18 mouse cellular contexts compared by ENCODE assay signal in genomic region chr8:8779931-8780330, GRCm38 (mm10).
DNase-seq lines count a peak whose midpoint lies in the region; ATAC-seq and TF ChIP-seq lines count a peak whose summit lies in the region.
"Had no signal": no experiment of that assay in that cellular context is flagged by ENCODE, and none has a peak within 500 bp of the region (broad histone marks: within the 10 kb centered on the region; RNA-seq: fewer than 3 reads in every experiment).

No protein-coding gene starts in this region.

- no peak overlapping the region for H3K4me2 ChIP-seq in hindbrain, embryonic 13.5 days
- no peak overlapping the region for H3K4me2 ChIP-seq in hindbrain, embryonic 14.5 days (replicated peaks)
- no peak overlapping the region for H3K4me2 ChIP-seq in embryonic facial prominence, embryonic 13.5 days
- H3K4me2 ChIP-seq in neural tube, embryonic 11.5 days (ENCODE audit: low read depth): no peak overlapping the region
- H3K4me2 ChIP-seq: intestine, embryonic 15.5 days; midbrain, embryonic 13.5 days had no signal

- 47% methylated on average over 15 of the region's 15 CpGs for WGBS in hindbrain, embryonic 13.5 days
- WGBS in hindbrain, embryonic 14.5 days: 39% methylated on average over 15 of the region's 15 CpGs
- WGBS in embryonic facial prominence, embryonic 13.5 days: 41% methylated on average over 15 of the region's 15 CpGs
- 36% methylated on average over 15 of the region's 15 CpGs for WGBS in neural tube, embryonic 11.5 days
- WGBS in cerebellum, adult 2 months: 57% methylated on average over 15 of the region's 15 CpGs

- H3K27ac ChIP-seq in hindbrain, embryonic 13.5 days: no peak overlapping the region
- no peak overlapping the region for H3K27ac ChIP-seq in hindbrain, embryonic 14.5 days
- H3K27ac ChIP-seq in embryonic facial prominence, embryonic 13.5 days: no peak overlapping the region
- H3K27ac ChIP-seq in neural tube, embryonic 11.5 days (ENCODE audit: low read depth, low read length): no peak overlapping the region
- H3K27ac ChIP-seq in cerebellum, adult 2 months (ENCODE audit: insufficient read depth, low read length): no peak overlapping the region
- H3K27ac ChIP-seq: heart, adult 2 months; intestine, embryonic 15.5 days; liver, embryonic 14.5 days; midbrain, embryonic 13.5 days; stomach, postnatal 0 days had no signal

- TF ChIP-seq POLR2A in cerebellum, adult 2 months (IDR thresholded peaks at IDR 0.05; ENCODE audit: borderline replicate concordance, insufficient read depth, low read length): no peak

- peak; percentile 52; the same call in 1 of the 2 replicates for ATAC-seq in hindbrain, embryonic 13.5 days (ENCODE audit: low FRiP score)
- ATAC-seq in hindbrain, embryonic 14.5 days (ENCODE audit: low FRiP score): no peak
- ATAC-seq in embryonic facial prominence, embryonic 13.5 days (ENCODE audit: insufficient number of reproducible peaks, insufficient read depth, low FRiP score, low TSS enrichment, low read depth): peak; percentile 52; the same call in 1 of the 2 replicates
- ATAC-seq in neural tube, embryonic 11.5 days (ENCODE audit: insufficient read depth, low FRiP score, low TSS enrichment): peak; percentile 69
- ATAC-seq: intestine, embryonic 15.5 days; midbrain, embryonic 13.5 days had no signal

- peaks cover 5% of the 10 kb centered on the region; the same call in 1 of the 2 replicates for H3K4me1 ChIP-seq in hindbrain, embryonic 13.5 days (replicated peaks)
- H3K4me1 ChIP-seq in hindbrain, embryonic 14.5 days (replicated peaks; ENCODE audit: control insufficient read depth, insufficient read depth, low read length): no peaks in the 10 kb centered on the region
- peaks cover 5% of the 10 kb centered on the region; the same call in 1 of the 2 replicates for H3K4me1 ChIP-seq in embryonic facial prominence, embryonic 13.5 days
- peaks cover 6% of the 10 kb centered on the region for H3K4me1 ChIP-seq in neural tube, embryonic 11.5 days (ENCODE audit: control insufficient read depth, insufficient read depth, low read length)
- no peaks in the 10 kb centered on the region for H3K4me1 ChIP-seq in cerebellum, adult 2 months (ENCODE audit: control insufficient read depth, insufficient read depth, low read length)
- H3K4me1 ChIP-seq: intestine, embryonic 15.5 days; midbrain, embryonic 13.5 days had no signal

- 0 out of 2 replicates have a peak, but pooled peaks cover 4% of the 10 kb centered on the region for H3K27me3 ChIP-seq in hindbrain, embryonic 13.5 days
- H3K27me3 ChIP-seq in hindbrain, embryonic 14.5 days (ENCODE audit: control insufficient read depth, insufficient read depth, low read length): 0 out of 2 replicates have a peak, but pooled peaks cover 2% of the 10 kb centered on the region
- 0 out of 2 replicates have a peak, but pooled peaks cover 5% of the 10 kb centered on the region for H3K27me3 ChIP-seq in embryonic facial prominence, embryonic 13.5 days
- H3K27me3 ChIP-seq in neural tube, embryonic 11.5 days (ENCODE audit: control insufficient read depth, insufficient read depth, low read length): no peaks in the 10 kb centered on the region
- H3K27me3 ChIP-seq in cerebellum, adult 2 months (ENCODE audit: control insufficient read depth, insufficient read depth, low read length): no peaks in the 10 kb centered on the region
- H3K27me3 ChIP-seq: intestine, embryonic 15.5 days had no signal

- H3K9me3 ChIP-seq in hindbrain, embryonic 13.5 days: no peaks in the 10 kb centered on the region
- H3K9me3 ChIP-seq in hindbrain, embryonic 14.5 days (ENCODE audit: control insufficient read depth, low read length): no peaks in the 10 kb centered on the region
- H3K9me3 ChIP-seq in embryonic facial prominence, embryonic 13.5 days: no peaks in the 10 kb centered on the region
- no peaks in the 10 kb centered on the region for H3K9me3 ChIP-seq in neural tube, embryonic 11.5 days (ENCODE audit: control insufficient read depth, low read length)
- H3K9me3 ChIP-seq: intestine, embryonic 15.5 days; midbrain, embryonic 13.5 days had no signal

- H3K9ac ChIP-seq in hindbrain, embryonic 13.5 days: no peak overlapping the region
- no peak overlapping the region for H3K9ac ChIP-seq in hindbrain, embryonic 14.5 days
- H3K9ac ChIP-seq in embryonic facial prominence, embryonic 13.5 days: no peak overlapping the region
- no peak overlapping the region for H3K9ac ChIP-seq in neural tube, embryonic 11.5 days (ENCODE audit: low read length)
- H3K9ac ChIP-seq: intestine, embryonic 15.5 days; liver, embryonic 14.5 days; midbrain, embryonic 13.5 days had no signal

- TF ChIP-seq CTCF in cerebellum, adult 2 months (IDR thresholded peaks at IDR 0.05; ENCODE audit: borderline replicate concordance, insufficient read depth, low read depth, low read length): no peak

- H3K36me3 ChIP-seq in hindbrain, embryonic 13.5 days: no peaks in the 10 kb centered on the region
- H3K36me3 ChIP-seq in hindbrain, embryonic 14.5 days (replicated peaks; ENCODE audit: control insufficient read depth, insufficient read depth): no peaks in the 10 kb centered on the region
- H3K36me3 ChIP-seq in embryonic facial prominence, embryonic 13.5 days: no peaks in the 10 kb centered on the region
- H3K36me3 ChIP-seq in neural tube, embryonic 11.5 days (ENCODE audit: control insufficient read depth, insufficient read depth, low read length): no peaks in the 10 kb centered on the region
- H3K36me3 ChIP-seq: intestine, embryonic 15.5 days; midbrain, embryonic 13.5 days had no signal

- DNase-seq in hindbrain, embryonic 14.5 days (ENCODE audit: low spot score): no peak
- DNase-seq in embryo, embryonic 10 days (ENCODE audit: low spot score): peak; percentile 52
- peak; percentile 58 for DNase-seq in neural tube, embryonic 11.5 days (ENCODE audit: low spot score)
- no peak for DNase-seq in cerebellum, adult 2 months
- no peak for DNase-seq in left cerebral cortex, postnatal 14 days (ENCODE audit: low spot score in 2 of 2)
- DNase-seq: adrenal gland, postnatal 25 days; cerebellum, postnatal 25 days; heart, adult 2 months; heart, postnatal 14 days; lung, postnatal 10 days; thymus, postnatal 36 days had no signal

- no peak overlapping the region for H3K4me3 ChIP-seq in hindbrain, embryonic 13.5 days
- no peak overlapping the region for H3K4me3 ChIP-seq in hindbrain, embryonic 14.5 days (replicated peaks; ENCODE audit: low read length)
- no peak overlapping the region for H3K4me3 ChIP-seq in embryonic facial prominence, embryonic 13.5 days
- H3K4me3 ChIP-seq in neural tube, embryonic 11.5 days (ENCODE audit: low read depth, low read length): no peak overlapping the region
- no peak overlapping the region for H3K4me3 ChIP-seq in cerebellum, adult 2 months (replicated peaks; ENCODE audit: insufficient read depth, low read depth, low read length)
- H3K4me3 ChIP-seq: erythroblast, embryonic 14.5 days; heart, adult 2 months; intestine, embryonic 15.5 days; midbrain, embryonic 13.5 days had no signal

- intact Hi-C loops in left cerebral cortex, postnatal 14 days (cut with DNase I): no loop called here

Comparison
In these comparisons a context has a peak if more than half of its experiments do, and no peak if none do; other contexts are left out.
1. DNase-seq: peak in embryo, embryonic 10 days (single experiment) and neural tube, embryonic 11.5 days (single experiment); none in hindbrain, embryonic 14.5 days (single experiment), cerebellum, adult 2 months (0 of 2) and left cerebral cortex, postnatal 14 days (0 of 2).